Mouse (Mus musculus) bone marrow, adult 2 months (tissue): ENCODE results near the gene Thbs1.

ENCODE experiments used
- CTCF ChIP-seq: fragments of 200-500 bp; IDR thresholded peaks from 2 replicates; pipeline ENCODE4 v1.5.1; 2011; ENCODE audit warnings: low read length, control low read depth; ENCODE audit not compliant: control insufficient read depth, insufficient read depth
- POLR2A ChIP-seq: fragments of 200-500 bp; IDR thresholded peaks from 2 replicates; pipeline ENCODE4 v1.6.1; 2011; ENCODE audit warnings: low read depth, mild to moderate bottlenecking, control low read depth, low read length, borderline replicate concordance; ENCODE audit not compliant: control insufficient read depth

GRCm38 (mm10) chr2:118074030-118074429 is 37.6 kb upstream of the Thbs1 start:
- TF ChIP-seq CTCF (no peak), POLR2A (no peak)
